Mouse (Mus musculus) thymus, postnatal 25 days (tissue): ENCODE data around the gene Cox11.

Experiments
- DNase-seq: peaks from one replicate; pipeline ENCODE4 v3.0.0; 2022

Cox11 gene

DNA sequence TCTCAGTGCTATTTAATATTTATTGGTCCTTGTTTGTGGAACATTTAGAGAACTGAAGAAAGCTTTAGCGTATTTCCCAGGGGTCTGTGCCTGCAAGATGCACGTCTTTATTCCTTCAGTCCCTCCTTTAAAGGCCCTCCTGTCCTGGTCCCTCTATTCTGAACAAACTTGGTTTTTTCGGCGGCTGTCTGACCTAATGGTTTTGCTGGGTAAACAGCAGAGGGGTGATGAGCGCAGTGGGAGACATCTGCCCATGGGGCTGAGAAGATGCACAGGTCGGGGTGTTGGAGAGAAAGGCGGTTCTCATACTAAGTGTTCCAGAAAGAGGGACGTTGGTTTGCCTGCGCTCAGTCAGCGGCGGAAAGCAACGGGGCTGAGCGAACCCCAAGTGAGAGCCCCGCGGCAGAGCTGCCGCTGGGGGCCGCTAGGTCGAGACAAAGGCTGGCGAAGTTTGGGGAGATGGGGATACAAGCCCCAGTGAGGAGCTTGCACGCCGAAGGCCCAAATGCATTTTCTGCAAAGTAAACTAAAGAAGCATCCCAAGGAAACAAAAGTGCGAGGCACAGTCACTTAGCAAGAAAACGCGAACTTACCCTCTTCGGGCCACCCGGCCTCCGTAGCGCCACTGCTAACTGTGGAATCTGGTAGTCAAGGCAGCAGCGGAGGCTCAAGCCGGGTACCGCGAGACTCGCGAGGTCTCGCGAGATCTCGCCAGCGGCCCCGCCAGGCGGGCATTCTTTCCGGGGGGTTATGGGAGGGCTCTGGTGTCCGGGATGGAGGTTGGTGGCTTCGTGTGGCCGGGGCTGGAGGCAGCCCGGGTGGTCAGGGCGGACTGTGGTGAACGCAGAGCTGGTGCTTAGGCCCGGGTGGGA, at the start of gene Cox11, which contains the start of gene Stxbp4:
TSS of gene Cox11 (plus strand) at position 734 of the 872 bp plus-strand sequence.
TSS of gene Stxbp4 (minus strand) at position 645 of the 872 bp plus-strand sequence.
- DNase-seq: peak; percentile 93

DNA sequence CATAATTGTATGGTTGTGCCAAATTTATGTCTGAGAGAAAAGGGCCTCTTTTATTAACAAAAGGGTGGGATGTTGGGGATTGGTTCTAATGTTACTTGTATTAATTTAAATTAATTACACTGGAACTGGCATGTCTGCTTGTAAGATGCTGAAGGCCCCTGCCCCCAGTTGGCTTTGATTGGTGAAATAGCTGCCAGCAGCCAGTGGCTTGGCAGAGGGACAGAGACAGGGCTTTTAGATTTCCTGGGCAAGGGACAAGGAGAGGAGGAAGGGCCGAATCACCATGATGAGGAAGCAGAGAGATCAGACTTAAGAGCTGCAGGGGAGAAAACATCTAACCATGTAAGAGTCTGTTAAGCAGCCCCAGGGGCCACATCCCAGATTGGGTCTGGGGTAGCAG, 47.0 kb upstream of the Cox11 start:
- no peak for DNase-seq

DNA sequence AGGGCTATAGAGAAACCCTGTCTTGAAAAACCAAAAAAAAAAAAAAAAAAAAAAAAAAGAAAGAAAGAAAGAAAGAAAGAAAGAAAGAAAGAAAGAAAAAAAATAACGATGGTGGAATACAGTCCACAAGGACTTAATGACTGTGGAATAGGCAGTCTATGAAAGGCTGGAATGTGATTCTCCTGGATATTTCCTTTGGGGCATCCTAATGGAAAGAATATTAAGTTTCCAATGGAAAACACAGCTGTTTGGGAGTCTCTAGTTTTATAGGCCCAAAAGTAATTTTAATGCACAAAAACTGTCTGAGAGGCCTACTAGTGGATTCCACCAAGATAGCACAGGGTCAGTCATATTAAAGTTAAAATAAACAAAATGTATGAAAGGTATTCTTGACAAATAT, 42.1 kb upstream of the Cox11 start:
- no peak for DNase-seq

- no peak for DNase-seq
These were observed 34.9 kb upstream of the Cox11 start for GRCm38 (mm10) chr11:90603066-90603465.

- no peak for DNase-seq
These were observed 25.9 kb upstream of the Cox11 start for GRCm38 (mm10) chr11:90612118-90612517.

DNA sequence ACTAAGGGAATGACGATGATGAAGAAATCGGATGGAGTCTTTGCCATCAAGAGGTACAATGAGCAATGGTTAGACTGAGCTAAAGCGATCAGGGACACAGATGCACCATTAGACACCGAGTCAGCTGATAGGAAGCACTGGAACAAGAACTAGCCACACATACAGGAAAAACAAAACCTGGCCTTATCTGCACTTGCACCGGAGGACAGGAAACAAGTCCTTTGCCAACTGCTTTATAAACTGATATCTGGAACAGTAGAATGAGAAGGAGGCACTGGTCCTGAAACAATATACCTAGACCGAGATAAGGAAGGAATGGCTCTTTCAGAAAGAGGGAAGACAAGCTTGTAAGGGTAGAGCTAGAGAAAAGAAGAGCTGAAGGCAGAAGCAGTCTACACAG, 23.2 kb upstream of the Cox11 start:
- no peak for DNase-seq

DNA sequence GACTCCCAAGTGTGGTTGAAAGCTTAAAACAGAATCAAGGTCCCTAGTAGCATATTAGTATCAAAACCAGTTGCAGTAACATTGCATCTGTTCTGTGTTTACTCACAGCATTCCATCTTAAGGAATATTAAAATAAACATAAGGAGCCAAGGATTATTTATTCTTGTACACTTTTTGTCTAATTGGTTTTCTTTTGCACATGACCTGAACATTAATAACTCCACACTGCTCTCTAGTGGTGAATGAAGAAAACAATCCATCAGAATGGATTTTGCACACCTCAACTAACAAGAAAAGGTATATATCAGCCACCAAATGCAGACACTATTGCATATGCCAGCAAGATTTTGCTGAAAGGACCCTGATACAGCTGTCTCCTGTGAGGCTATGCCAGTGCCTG, 21.5 kb upstream of the Cox11 start:
- DNase-seq: no peak

- no peak for DNase-seq
These were observed 15.9 kb upstream of the Cox11 start for GRCm38 (mm10) chr11:90622044-90622443.

DNA sequence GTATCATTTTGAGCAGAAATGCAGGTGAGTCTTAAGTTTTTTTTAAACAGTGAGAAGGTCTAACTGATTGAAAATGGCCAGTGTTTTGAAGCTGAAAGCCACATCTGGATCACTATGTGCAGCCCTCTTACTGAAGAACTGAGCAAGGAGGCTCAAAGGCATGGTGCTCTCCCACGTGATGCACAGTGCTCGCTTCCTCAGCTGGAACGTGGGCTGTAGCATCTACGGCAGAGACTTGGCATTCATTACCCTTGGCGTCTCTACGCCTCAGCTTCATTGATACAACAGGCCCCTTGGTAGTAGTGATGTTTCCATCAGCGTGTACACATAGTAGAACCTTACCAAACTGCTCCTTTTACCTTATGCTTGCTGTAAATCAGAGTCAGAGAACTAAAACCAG, 15.5 kb upstream of the Cox11 start:
- no peak for DNase-seq

DNA sequence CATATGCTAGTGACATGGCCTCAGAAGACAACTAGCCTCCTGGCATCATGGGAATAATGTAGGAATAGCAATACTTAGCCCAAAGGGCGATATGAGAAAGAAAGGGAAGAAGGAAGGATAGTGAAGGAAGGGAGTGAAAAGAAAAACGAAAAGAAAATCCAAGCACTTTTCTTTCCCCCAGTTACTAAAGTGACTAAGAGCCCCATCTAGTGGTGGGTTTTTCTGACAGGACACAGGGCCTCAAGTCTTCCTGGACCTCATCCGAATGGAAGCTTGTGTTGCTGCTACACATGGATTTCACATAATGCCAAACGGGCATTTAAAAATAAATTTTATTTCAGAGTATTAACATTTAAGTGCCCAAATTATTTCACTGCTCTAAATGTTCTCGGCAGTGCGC, 14.5 kb upstream of the Cox11 start:
- DNase-seq: peak; percentile 33

DNA sequence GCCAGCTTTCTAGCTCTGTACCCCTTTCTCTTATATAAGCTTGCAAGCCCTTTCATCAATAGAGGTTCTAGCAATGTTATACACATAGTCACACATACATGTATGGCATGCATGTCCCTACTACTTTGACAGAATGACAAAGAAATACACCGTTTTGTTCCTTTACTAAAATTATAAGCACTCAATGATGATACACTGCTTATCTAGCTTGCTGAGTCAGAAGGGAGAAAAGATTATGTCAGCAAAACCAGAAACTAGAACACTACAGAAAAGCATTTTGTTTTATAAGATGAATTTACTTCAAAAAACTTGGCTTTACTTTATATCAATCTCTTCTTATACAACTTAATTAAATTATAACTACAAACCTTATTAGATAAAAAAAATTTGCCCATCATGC, 12.8 kb upstream of the Cox11 start:
- DNase-seq: no peak

DNA sequence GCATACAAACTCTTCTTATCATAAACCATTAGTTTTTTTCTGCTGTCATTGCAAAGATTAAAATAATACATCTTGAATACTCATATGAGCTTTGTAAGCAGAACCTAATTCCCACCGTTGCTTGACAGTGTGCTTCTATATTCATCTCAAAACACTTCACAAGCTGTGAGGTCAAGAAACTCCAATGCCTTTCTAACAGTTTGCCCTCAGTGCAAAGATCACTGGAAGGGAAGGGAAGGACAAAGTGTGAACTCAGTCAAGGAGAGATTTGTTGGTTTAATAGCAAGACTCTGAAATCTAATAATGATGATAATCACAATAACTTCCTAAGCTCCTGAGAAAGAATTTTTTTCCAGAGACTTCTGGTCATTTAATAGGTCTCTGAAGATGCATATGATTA, 10.2 kb upstream of the Cox11 start:
- DNase-seq: no peak

- DNase-seq: no peak
These were observed 5.5 kb upstream of the Cox11 start for GRCm38 (mm10) chr11:90632480-90632879.

DNA sequence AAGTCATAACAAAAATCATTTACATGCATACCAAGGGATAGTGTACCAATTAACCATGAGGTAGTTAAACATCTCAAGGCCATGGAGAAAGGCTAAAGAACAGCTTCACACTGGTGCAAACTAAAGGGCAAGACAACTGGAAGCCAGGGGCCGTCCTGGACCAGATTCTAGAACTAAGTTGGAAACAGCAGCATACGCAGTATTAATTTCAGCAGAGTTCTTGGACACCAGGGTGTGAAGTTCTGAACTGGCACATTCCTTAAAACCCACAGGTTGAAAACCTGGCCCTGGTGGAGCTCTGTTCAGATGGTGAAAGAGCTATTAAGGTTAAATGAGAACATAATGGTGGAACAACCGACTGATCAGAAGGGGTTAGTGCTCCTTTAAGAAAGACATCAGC, 3.3 kb upstream of the Cox11 start:
- no peak for DNase-seq

DNA sequence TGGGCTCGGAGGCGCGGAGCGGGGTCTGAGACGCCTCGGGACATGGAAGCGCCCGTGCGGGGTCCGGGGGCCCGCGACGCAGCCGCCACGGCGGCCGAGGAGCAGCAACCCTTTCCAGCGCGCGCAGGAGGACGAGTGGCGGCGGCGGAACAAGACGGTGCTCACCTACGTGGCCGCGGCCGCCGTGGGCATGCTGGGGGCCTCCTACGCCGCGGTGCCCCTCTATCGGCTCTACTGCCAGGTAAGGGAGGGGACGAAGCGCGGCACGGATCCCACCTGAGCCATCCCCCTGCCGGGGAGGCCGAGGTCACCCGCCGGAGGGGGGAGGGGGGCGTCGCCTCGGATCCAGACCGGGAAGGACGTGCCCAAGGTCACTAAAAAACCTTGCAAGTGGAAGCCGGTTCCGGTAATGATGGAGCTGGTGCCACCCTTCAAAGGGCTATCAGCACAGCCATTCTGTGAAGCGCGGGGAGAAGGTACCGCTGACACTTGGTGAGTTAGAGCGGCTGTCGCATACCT, 398 bp downstream of the Cox11 start:
- DNase-seq: no peak

DNA sequence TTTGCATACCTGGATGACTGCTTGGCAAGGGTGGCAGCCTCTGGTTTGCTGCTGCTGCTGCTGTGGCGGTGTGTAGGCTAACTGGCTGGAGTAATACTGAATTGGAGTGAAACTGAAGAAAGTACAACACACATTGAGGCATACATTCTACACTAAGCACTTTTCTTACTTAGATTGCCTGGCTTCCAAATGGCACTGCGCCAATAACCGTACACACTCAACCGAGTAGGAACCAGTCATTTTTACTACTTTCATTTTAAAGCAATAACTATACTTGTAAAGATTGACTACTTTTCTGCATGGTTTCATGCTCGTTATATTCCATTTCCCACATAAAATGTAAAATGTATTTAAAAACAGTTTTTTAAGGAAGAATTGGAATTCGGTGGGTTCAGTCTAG, 11.8 kb downstream of the Cox11 start:
- DNase-seq: no peak

- DNase-seq: no peak
These were observed 12.4 kb downstream of the Cox11 start for GRCm38 (mm10) chr11:90650231-90650885.

- no peak for DNase-seq
These were observed 14.6 kb downstream of the Cox11 start for GRCm38 (mm10) chr11:90652603-90653002.

GRCm38 (mm10) chr11:90657527-90657926, 19.6 kb downstream of the Cox11 start:
- no peak for DNase-seq

DNA sequence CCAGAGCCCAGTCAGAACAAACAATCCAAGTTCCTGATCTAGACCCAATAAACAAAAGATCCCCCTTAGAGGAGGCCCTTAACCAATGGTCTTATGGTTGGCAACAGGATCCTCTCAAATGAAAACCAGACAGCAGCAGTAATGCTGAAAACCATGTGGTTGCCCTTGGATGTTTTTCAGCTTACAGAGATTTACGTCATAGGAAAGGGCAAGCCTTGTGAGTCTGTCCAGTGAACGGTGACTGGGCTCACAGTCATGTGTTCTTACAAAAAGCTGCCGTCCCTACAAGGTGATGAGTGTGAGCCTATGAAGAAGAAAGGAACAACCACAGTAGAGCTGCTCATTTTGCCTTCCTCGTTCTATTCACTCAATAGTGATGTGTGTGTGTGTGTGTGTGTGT, 22.7 kb downstream of the Cox11 start:
- no peak for DNase-seq

- no peak for DNase-seq
These were observed 25.1 kb downstream of the Cox11 start for GRCm38 (mm10) chr11:90663052-90663451.

GRCm38 (mm10) chr11:90663618-90664297, 25.8 kb downstream of the Cox11 start:
- DNase-seq: no peak

GRCm38 (mm10) chr11:90664345-90664986, 26.5 kb downstream of the Cox11 start:
- no peak for DNase-seq
